Mouse (Mus musculus) CH12.LX (cell line): Measurements from ENCODE around the gene Prrg2. TPM values are rescaled to one million over a fixed set of nuclear protein-coding genes. Genes with fewer than 3 reads are reported as not detected.

Experiments used
- DNase-seq: peaks from one replicate; pipeline ENCODE4 v3.0.0-alpha.2; 2013; ENCODE audit errors: extremely low read depth
- H3K27ac ChIP-seq: 2 replicates; pipeline ENCODE4 v1.5.1; 2012; ENCODE audit warnings: low read depth, mild to moderate bottlenecking, control low read depth, moderate library complexity; ENCODE audit not compliant: insufficient read depth
- H3K27me3 ChIP-seq: replicated peaks from 2 replicates; pipeline ENCODE3; 2012; ENCODE audit warnings: inconsistent platforms
- H3K36me3 ChIP-seq, 2 experiments: replicated peaks in 1 of 2; 2 replicates each; pipeline versions ENCODE3 to v1.6.1; 2012; ENCODE audit warnings: inconsistent platforms in 1 of 2, low read length in 1 of 2, mild to moderate bottlenecking in 1 of 2, mixed read lengths in 1 of 2, moderate library complexity in 1 of 2; ENCODE audit not compliant: control insufficient read depth in 1 of 2, insufficient read depth in 1 of 2
- H3K4me1 ChIP-seq, 2 experiments: 2 replicates each; pipeline ENCODE4 v1.6.1; 2012; ENCODE audit warnings: inconsistent platforms in 1 of 2, moderate library complexity in 1 of 2; ENCODE audit not compliant: insufficient read depth in 2 of 2, control insufficient read depth in 1 of 2
- H3K4me2 ChIP-seq: 2 replicates; pipeline ENCODE4 v1.6.1; 2012; ENCODE audit warnings: low read depth, mild to moderate bottlenecking, control low read depth; ENCODE audit not compliant: poor library complexity, insufficient read depth, severe bottlenecking
- H3K4me3 ChIP-seq, 3 experiments: fragments of 150-350 bp in 1 of 3; sonication (generic) in 1 of 3; replicated peaks in 1 of 3; 2 replicates each; pipeline versions ENCODE3 to v1.5.1; 2011 to 2012; ENCODE audit warnings: low read depth in 2 of 3, low read length in 2 of 3, mild to moderate bottlenecking in 2 of 3, moderate library complexity in 2 of 3, control low read depth in 1 of 3, improper control_type of control experiment in 1 of 3, inconsistent platforms in 1 of 3, mixed read lengths in 1 of 3; ENCODE audit not compliant: poor library complexity in 1 of 3
- H3K79me2 ChIP-seq: replicated peaks from 2 replicates; pipeline ENCODE4 v1.6.1; 2012; ENCODE audit warnings: mild to moderate bottlenecking, moderate library complexity; ENCODE audit not compliant: control insufficient read depth, poor library complexity, insufficient read depth, severe bottlenecking; ENCODE audit errors: extremely low read depth
- H3K9ac ChIP-seq: 2 replicates; pipeline ENCODE4 v1.6.1; 2012; ENCODE audit warnings: low read depth, mild to moderate bottlenecking, control low read depth, moderate library complexity; ENCODE audit not compliant: insufficient read depth
- H3K9me3 ChIP-seq: replicated peaks from 2 replicates; pipeline ENCODE3; 2012; ENCODE audit warnings: low read length, inconsistent platforms, mixed read lengths
- BHLHE40 ChIP-seq: IDR thresholded peaks from 2 replicates; pipeline ENCODE4 v1.6.1; 2011; ENCODE audit warnings: mild to moderate bottlenecking, low read depth, low read length, improper control_type of control experiment
- CHD1 ChIP-seq: IDR thresholded peaks from 2 replicates; pipeline ENCODE4 v1.6.1; 2012; ENCODE audit warnings: low read depth, low read length, improper control_type of control experiment, inconsistent platforms
- CHD2 ChIP-seq: IDR thresholded peaks from 2 replicates; pipeline ENCODE4 v1.6.1; 2011; ENCODE audit warnings: low read length, improper control_type of control experiment
- CTCF ChIP-seq, 2 experiments: IDR thresholded peaks in 1 of 2; conservative IDR thresholded peaks in 1 of 2; 2 replicates each; pipeline ENCODE4 v1.5.1; 2011 to 2012; ENCODE audit warnings: low read depth in 2 of 2, low read length in 2 of 2, improper control_type of control experiment in 1 of 2, inconsistent platforms in 1 of 2, mild to moderate bottlenecking in 1 of 2, moderate library complexity in 1 of 2
- E2F4 ChIP-seq: IDR thresholded peaks from 2 replicates; pipeline ENCODE4 v1.6.1; 2011; ENCODE audit warnings: low read depth, low read length, improper control_type of control experiment; ENCODE audit not compliant: insufficient replicate concordance
- GABPA ChIP-seq: IDR thresholded peaks from 2 replicates; pipeline ENCODE4 v1.6.1; 2012; ENCODE audit warnings: low read depth, low read length, improper control_type of control experiment, inconsistent platforms; ENCODE audit not compliant: insufficient replicate concordance
- JUND ChIP-seq: conservative IDR thresholded peaks from 2 replicates; pipeline ENCODE4 v1.6.1; 2011; ENCODE audit warnings: low read depth, low read length, improper control_type of control experiment
- MAFK ChIP-seq: IDR thresholded peaks from 2 replicates; pipeline ENCODE4 v1.6.1; 2011; ENCODE audit warnings: low read length, improper control_type of control experiment; ENCODE audit not compliant: insufficient replicate concordance
- MAX ChIP-seq: IDR thresholded peaks from 2 replicates; pipeline ENCODE4 v1.6.1; 2011; ENCODE audit warnings: low read length, improper control_type of control experiment
- MEF2A ChIP-seq: IDR thresholded peaks from 2 replicates; pipeline ENCODE4 v1.6.1; 2014; ENCODE audit warnings: low read depth, mild to moderate bottlenecking, inconsistent platforms, low read length, improper control_type of control experiment, borderline replicate concordance
- NRF1 ChIP-seq: IDR thresholded peaks from 2 replicates; pipeline ENCODE4 v1.6.1; 2014; ENCODE audit warnings: low read depth, mild to moderate bottlenecking, inconsistent platforms, low read length, improper control_type of control experiment, moderate library complexity
- PAX5 ChIP-seq: IDR thresholded peaks from 2 replicates; pipeline ENCODE4 v1.6.1; 2012; ENCODE audit warnings: low read length, inconsistent platforms, mixed read lengths
- RCOR1 ChIP-seq: conservative IDR thresholded peaks from 2 replicates; pipeline ENCODE4 v1.6.1; 2012; ENCODE audit warnings: low read depth, mild to moderate bottlenecking, inconsistent platforms, low read length, improper control_type of control experiment
- SIN3A ChIP-seq: IDR thresholded peaks from 2 replicates; pipeline ENCODE4 v1.6.1; 2012; ENCODE audit warnings: low read length, improper control_type of control experiment, inconsistent platforms
- UBTF ChIP-seq: IDR thresholded peaks from 2 replicates; pipeline ENCODE4 v1.6.1; 2012; ENCODE audit warnings: low read depth, mild to moderate bottlenecking, inconsistent platforms, low read length, improper control_type of control experiment, moderate library complexity
- USF2 ChIP-seq: conservative IDR thresholded peaks from 2 replicates; pipeline ENCODE4 v1.6.1; 2011; ENCODE audit warnings: low read depth, low read length, improper control_type of control experiment
- ZC3H11A ChIP-seq: IDR thresholded peaks from 2 replicates; pipeline ENCODE4 v1.6.1; 2012; ENCODE audit warnings: low read depth, mild to moderate bottlenecking, inconsistent platforms, low read length, improper control_type of control experiment
- ZNF384 ChIP-seq: IDR thresholded peaks from 2 replicates; pipeline ENCODE4 v1.6.1; 2012; ENCODE audit warnings: low read depth, low read length, improper control_type of control experiment, inconsistent platforms
- dilution Hi-C: fragments of 300-500 bp; cut with MboI; formaldehyde crosslinking; loops from 2 replicates; pipeline ENCODE4 v1.14.3; 2020; ENCODE audit warnings: low sequenced_read_pairs; ENCODE audit not compliant: extremely low pct_unique_long_range_greater_than_20kb, extremely low pct_ligation_motif_present
- in situ Hi-C: fragments of 300-500 bp; cut with MboI; formaldehyde crosslinking; loops from 3 replicates; pipeline ENCODE4 v1.14.3; 2019; ENCODE audit warnings: low sequenced_read_pairs, low pct_ligation_motif_present, low pct_unique_long_range_greater_than_20kb, mixed read lengths
- polyA plus RNA-seq: library from polyadenylated mRNA; unstranded; fragments of >175 nt; gene quantifications from 2 replicates; pipeline ENCODE4 v1.2.1, GENCODE M21; 2012; ENCODE audit warnings: low read depth; ENCODE audit not compliant: insufficient read length
- total RNA-seq, 2 experiments: library from RNA; depleted of rRNA; stranded (reverse); fragments of 300-350 nt in 1 of 2; fragments of >200 nt in 1 of 2; gene quantifications; 2 replicates each; pipeline ENCODE4 v1.2.3; 2012 to 2014

Prrg2 gene
- total and polyA plus RNA-seq, 3 experiments, result 6.7 to 7.2 (median 7.1) TPM

- H3K4me2 ChIP-seq, result no peak overlapping the region
- H3K4me1 ChIP-seq, result peaks cover 8 to 14% of the 10 kb centered on the region in 2 experiments; a peak in 3 of 4 replicates
- no peak overlapping the region for H3K9ac ChIP-seq
- dilution Hi-C loops (no loop called here), in situ Hi-C loops (no loop called here)
- TF ChIP-seq CTCF (conservative IDR thresholded peaks at IDR 0.05 in 1 of 2, IDR thresholded peaks at IDR 0.05 in 1 of 2; ENCODE audit: low read depth in 2 of 2, low read length in 2 of 2), result no peak
- TF ChIP-seq, all 38 proteins: peak for 0
- H3K36me3 ChIP-seq, result peaks cover 47 to 74% of the 10 kb centered on the region in 2 experiments
- H3K79me2 ChIP-seq, result peaks cover 16% of the 10 kb centered on the region
- H3K27ac ChIP-seq, result no peak overlapping the region
- no peak for DNase-seq
- H3K9me3 ChIP-seq, result no peaks in the 10 kb centered on the region
- H3K4me3 ChIP-seq, result no peak overlapping the region
- no peaks in the 10 kb centered on the region for H3K27me3 ChIP-seq
Measured at GRCm38 (mm10) chr7:45073949-45074348, 11.5 kb upstream of the Prrg2 start.

GRCm38 (mm10) chr7:45073171-45073707 lies 10.8 kb upstream of the Prrg2 start:
- TF ChIP-seq JUND (no peak), E2F4 (no peak), GABPA (no peak), SIN3A (no peak), RCOR1 (no peak), NRF1 (no peak), CHD1 (no peak), CHD2 (no peak), PAX5 (no peak), UBTF (no peak), MAX (no peak), MAFK (no peak), USF2 (no peak), ZNF384 (no peak), MEF2A (no peak), ZC3H11A (no peak), BHLHE40 (no peak)
- Histone ChIP-seq H3K36me3 (peaks cover 47 to 73% of the 10 kb centered on the region in 2 experiments), H3K4me3 (no peak overlapping the region), H3K79me2 (peaks cover 23% of the 10 kb centered on the region), H3K27me3 (no peaks in the 10 kb centered on the region), H3K27ac (no peak overlapping the region), H3K9me3 (no peaks in the 10 kb centered on the region), H3K9ac (no peak overlapping the region), H3K4me2 (no peak overlapping the region), H3K4me1 (peaks cover 8 to 17% of the 10 kb centered on the region in 2 experiments; a peak in 3 of 4 replicates)
- dilution Hi-C loops (no loop called here), in situ Hi-C loops (no loop called here)
- DNase-seq, result no peak
